25 mouse cellular contexts compared by ENCODE assay signal in genomic region chr4:126025801-126026200, GRCm38 (mm10). TPM values are rescaled to one million over a fixed set of nuclear protein-coding genes. Genes with fewer than 3 reads are reported as not detected.
DNase-seq lines count a peak whose midpoint lies in the region; ATAC-seq and TF ChIP-seq lines count a peak whose summit lies in the region.
"Had no signal": no experiment of that assay in that cellular context is flagged by ENCODE, and none has a peak within 500 bp of the region (broad histone marks: within the 10 kb centered on the region; RNA-seq: fewer than 3 reads in every experiment).

No protein-coding gene starts in this region.

- ATAC-seq in megakaryocyte, adult 5-6 weeks (ENCODE audit: poor library complexity, severe bottlenecking) = no peak
- no peak for ATAC-seq in liver, embryonic 16.5 days (ENCODE audit: low read depth)
- ATAC-seq in hindbrain, embryonic 14.5 days (ENCODE audit: low FRiP score) = no peak
- no peak for ATAC-seq in erythroid progenitor cell, adult 5-6 weeks (replicated peaks; ENCODE audit: low FRiP score, poor library complexity, severe bottlenecking)
- ATAC-seq: forebrain, embryonic 13.5 days; intestine, embryonic 16.5 days had no signal

- H3K9me3 ChIP-seq in megakaryocyte, embryonic 14.5 days = no peaks in the 10 kb centered on the region
- H3K9me3 ChIP-seq in liver, embryonic 16.5 days (replicated peaks; ENCODE audit: control insufficient read depth, low read length) = no peaks in the 10 kb centered on the region
- no peaks in the 10 kb centered on the region for H3K9me3 ChIP-seq in hindbrain, embryonic 14.5 days (ENCODE audit: control insufficient read depth, low read length)
- H3K9me3 ChIP-seq: embryonic facial prominence, embryonic 15.5 days; forebrain, embryonic 13.5 days; hindbrain, embryonic 12.5 days; midbrain, embryonic 12.5 days; stomach, embryonic 15.5 days had no signal

- H3K4me2 ChIP-seq in liver, embryonic 16.5 days (ENCODE audit: low read depth, low read length) = peak overlapping the region; percentile 15; the same call in 1 of the 2 replicates
- no peak overlapping the region for H3K4me2 ChIP-seq in hindbrain, embryonic 14.5 days (replicated peaks)
- H3K4me2 ChIP-seq: embryonic facial prominence, embryonic 15.5 days; forebrain, embryonic 13.5 days; heart, embryonic 11.5 days; hindbrain, embryonic 12.5 days; midbrain, embryonic 12.5 days; stomach, embryonic 15.5 days had no signal

- no peak for TF ChIP-seq CTCF in brain, embryonic 14.5 days (IDR thresholded peaks at IDR 0.05; ENCODE audit: borderline replicate concordance, extremely low read depth, insufficient read depth, insufficient read length)

- no peak overlapping the region for H3K27ac ChIP-seq in liver, embryonic 16.5 days (ENCODE audit: low read length)
- H3K27ac ChIP-seq in hindbrain, embryonic 14.5 days = no peak overlapping the region
- H3K27ac ChIP-seq: embryonic facial prominence, embryonic 15.5 days; forebrain, embryonic 13.5 days; hindbrain, embryonic 12.5 days; midbrain, embryonic 12.5 days; stomach, embryonic 15.5 days had no signal

- WGBS in liver, embryonic 16.5 days (ENCODE audit: insufficient replicate concordance) = 62% methylated on average over 5 of the region's 5 CpGs
- 85% methylated on average over 5 of the region's 5 CpGs for WGBS in hindbrain, embryonic 14.5 days

- H3K36me3 ChIP-seq in megakaryocyte, embryonic 14.5 days (replicated peaks; ENCODE audit: low read length) = no peaks in the 10 kb centered on the region
- no peaks in the 10 kb centered on the region for H3K36me3 ChIP-seq in liver, embryonic 16.5 days (ENCODE audit: control insufficient read depth, insufficient read depth)
- H3K36me3 ChIP-seq in hindbrain, embryonic 14.5 days (replicated peaks; ENCODE audit: control insufficient read depth, insufficient read depth) = no peaks in the 10 kb centered on the region
- H3K36me3 ChIP-seq: embryonic facial prominence, embryonic 15.5 days; hindbrain, embryonic 12.5 days; midbrain, embryonic 12.5 days; stomach, embryonic 15.5 days had no signal

- H3K27me3 ChIP-seq in megakaryocyte, embryonic 14.5 days (replicated peaks) = peaks cover 66% of the 10 kb centered on the region
- peaks cover 2% of the 10 kb centered on the region; the same call in 1 of the 2 replicates for H3K27me3 ChIP-seq in liver, embryonic 16.5 days (ENCODE audit: control insufficient read depth, insufficient read depth, low read depth, low read length)
- no peaks in the 10 kb centered on the region for H3K27me3 ChIP-seq in hindbrain, embryonic 14.5 days (ENCODE audit: control insufficient read depth, insufficient read depth, low read length)
- H3K27me3 ChIP-seq: embryonic facial prominence, embryonic 15.5 days; forebrain, embryonic 13.5 days; midbrain, embryonic 12.5 days; stomach, embryonic 15.5 days had no signal

- H3K4me3 ChIP-seq in megakaryocyte, embryonic 14.5 days (replicated peaks) = peak overlapping the region; percentile 73
- H3K4me3 ChIP-seq in liver, embryonic 16.5 days (ENCODE audit: low read depth, low read length) = peak overlapping the region; percentile 41; the same call in 1 of the 2 replicates
- H3K4me3 ChIP-seq in hindbrain, embryonic 14.5 days (replicated peaks; ENCODE audit: low read length) = no peak overlapping the region
- H3K4me3 ChIP-seq: embryonic facial prominence, embryonic 15.5 days; forebrain, embryonic 13.5 days; hindbrain, embryonic 12.5 days; midbrain, embryonic 12.5 days; stomach, embryonic 15.5 days had no signal

- DNase-seq in cerebellum, postnatal 14 days = peak; percentile 13 to 16
- DNase-seq in cerebellum, adult 9-10 months = no peak
- peak; percentile 15 for DNase-seq in brain, embryonic 14.5 days (ENCODE audit: low read depth)
- no peak for DNase-seq in hindbrain, embryonic 14.5 days (ENCODE audit: low spot score)
- DNase-seq: adrenal gland, postnatal 25 days; cerebellum, adult 2 months; gastrocnemius, postnatal 25 days; heart, adult 18-20 months; heart, postnatal 36 days; kidney, adult 9 months; kidney, postnatal 10 days; lung, postnatal 10 days; right cerebral cortex, postnatal 25 days; thymus, postnatal 14 days had no signal

- H3K9ac ChIP-seq in liver, embryonic 16.5 days (ENCODE audit: low read depth, low read length) = no peak overlapping the region
- H3K9ac ChIP-seq in hindbrain, embryonic 14.5 days = no peak overlapping the region
- H3K9ac ChIP-seq: embryonic facial prominence, embryonic 15.5 days; forebrain, embryonic 13.5 days; hindbrain, embryonic 12.5 days; midbrain, embryonic 12.5 days; stomach, embryonic 15.5 days had no signal

- peaks cover 11% of the 10 kb centered on the region for H3K4me1 ChIP-seq in megakaryocyte, embryonic 14.5 days
- no peaks in the 10 kb centered on the region for H3K4me1 ChIP-seq in liver, embryonic 16.5 days (ENCODE audit: control insufficient read depth, low read depth, low read length)
- no peaks in the 10 kb centered on the region for H3K4me1 ChIP-seq in hindbrain, embryonic 14.5 days (replicated peaks; ENCODE audit: control insufficient read depth, insufficient read depth, low read length)
- H3K4me1 ChIP-seq: embryonic facial prominence, embryonic 15.5 days; forebrain, embryonic 13.5 days; hindbrain, embryonic 12.5 days; midbrain, embryonic 12.5 days; stomach, embryonic 15.5 days had no signal

- TF ChIP-seq POLR2A in brain, embryonic 14.5 days (IDR thresholded peaks at IDR 0.05; ENCODE audit: borderline replicate concordance, extremely low read depth, insufficient read depth, insufficient read length, poor library complexity, severe bottlenecking) = no peak

RNA-seq across cellular contexts. Expression of gene Csf3r, which starts 1.5 kb away (rescaled TPM):
- 11.1 and 42.3 TPM in 2 replicates for polyA plus RNA-seq in megakaryocyte, embryonic 14.5 days (2012; ENCODE audit: insufficient read depth, low replicate concordance)
- 214 and 215 TPM in 2 replicates for total RNA-seq in megakaryocyte, adult 5-6 weeks (2015)
- 103 and 121 TPM in 2 replicates for total RNA-seq in megakaryocyte, adult 5-6 weeks (2017)
- 1.1 and 1.3 TPM in 2 replicates for polyA plus RNA-seq in brain, embryonic 14.5 days (2012; rRNA removed)
- 4.5 and 5.5 TPM in 2 replicates for polyA plus RNA-seq in liver, embryonic 16.5 days (2015; fragmentation: Nextera tagmentation; extraction: Ambion mirVana)
- 0.69 and 0.76 TPM in 2 replicates for polyA plus RNA-seq in hindbrain, embryonic 14.5 days (2014; fragmentation: Nextera tagmentation; extraction: Ambion mirVana)
- 33.2 and 46.1 TPM in 2 replicates for total RNA-seq in erythroid progenitor cell, adult 5-6 weeks (2015; ENCODE audit: low replicate concordance)
- total RNA-seq in erythroid progenitor cell, adult 5-6 weeks (2017; ENCODE audit: low replicate concordance) = 11.7 and 14.2 TPM in 2 replicates

RNA-seq across cellular contexts. Expression of gene Mrps15, which starts 20.9 kb away (rescaled TPM):
- polyA plus RNA-seq in megakaryocyte, embryonic 14.5 days (2012; ENCODE audit: insufficient read depth, low replicate concordance) = 107 and 153 TPM in 2 replicates
- 120 and 147 TPM in 2 replicates for total RNA-seq in megakaryocyte, adult 5-6 weeks (2015)
- 64.5 and 68.3 TPM in 2 replicates for total RNA-seq in megakaryocyte, adult 5-6 weeks (2017)
- polyA plus RNA-seq in brain, embryonic 14.5 days (2012; rRNA removed) = 66.2 and 70.9 TPM in 2 replicates
- polyA plus RNA-seq in liver, embryonic 16.5 days (2015; fragmentation: Nextera tagmentation; extraction: Ambion mirVana) = 65.7 and 69.9 TPM in 2 replicates
- polyA plus RNA-seq in hindbrain, embryonic 14.5 days (2014; fragmentation: Nextera tagmentation; extraction: Ambion mirVana) = 121 and 124 TPM in 2 replicates
- total RNA-seq in erythroid progenitor cell, adult 5-6 weeks (2015; ENCODE audit: low replicate concordance) = 22.6 and 42.9 TPM in 2 replicates
- total RNA-seq in erythroid progenitor cell, adult 5-6 weeks (2017; ENCODE audit: low replicate concordance) = 15.5 and 28.0 TPM in 2 replicates

RNA-seq across cellular contexts. Expression of gene Oscp1, which starts 32.6 kb away (rescaled TPM):
- polyA plus RNA-seq in megakaryocyte, embryonic 14.5 days (2012; ENCODE audit: insufficient read depth, low replicate concordance) = not detected in 2 replicates
- total RNA-seq in megakaryocyte, adult 5-6 weeks (2015) = 0.75 and 0.83 TPM in 2 replicates
- total RNA-seq in megakaryocyte, adult 5-6 weeks (2017) = 4.0 and 5.7 TPM in 2 replicates
- polyA plus RNA-seq in brain, embryonic 14.5 days (2012; rRNA removed) = 6.4 and 14.7 TPM in 2 replicates
- 1.4 TPM in 2 replicates for polyA plus RNA-seq in liver, embryonic 16.5 days (2015; fragmentation: Nextera tagmentation; extraction: Ambion mirVana)
- 39.5 and 40.7 TPM in 2 replicates for polyA plus RNA-seq in hindbrain, embryonic 14.5 days (2014; fragmentation: Nextera tagmentation; extraction: Ambion mirVana)
- total RNA-seq in erythroid progenitor cell, adult 5-6 weeks (2015; ENCODE audit: low replicate concordance) = 1.3 and 14.8 TPM in 2 replicates
- total RNA-seq in erythroid progenitor cell, adult 5-6 weeks (2017; ENCODE audit: low replicate concordance) = 5.6 and 8.9 TPM in 2 replicates

Comparison
In these comparisons a context has a peak if more than half of its experiments do, and no peak if none do; other contexts are left out.
1. DNase-seq: peak in cerebellum, postnatal 14 days (2 of 2) and brain, embryonic 14.5 days (single experiment); none in cerebellum, adult 9-10 months (single experiment) and hindbrain, embryonic 14.5 days (single experiment).